Mouse (Mus musculus) embryonic fibroblast, embryonic 13.5 days (primary cell): ENCODE measurements at regions not wholly inside any gene's neighbourhood (a gene's known extent, or its start where the extent isn't known, plus 50 kb on each side); places are given as distances from the start of the nearest gene placed in this dataset.

Experiments
- CTCF ChIP-seq: IDR thresholded peaks from 2 replicates; pipeline ENCODE4 v1.5.1; 2011; ENCODE audit warnings: mild to moderate bottlenecking, control low read depth, low read length, moderate library complexity, borderline replicate concordance; ENCODE audit not compliant: insufficient read depth
- POLR2A ChIP-seq: IDR thresholded peaks from 2 replicates; pipeline ENCODE4 v1.6.1; 2011; ENCODE audit warnings: low read depth, mild to moderate bottlenecking, control low read depth, low read length, moderate library complexity

- no peak for TF ChIP-seq CTCF
- TF ChIP-seq POLR2A = no peak
These were observed 53.7 kb upstream of the Mon1b start for GRCm38 (mm10) chr8:113581704-113582103.
